Mouse (Mus musculus): ENCODE results near the gene Zbtb7b.

DNA sequence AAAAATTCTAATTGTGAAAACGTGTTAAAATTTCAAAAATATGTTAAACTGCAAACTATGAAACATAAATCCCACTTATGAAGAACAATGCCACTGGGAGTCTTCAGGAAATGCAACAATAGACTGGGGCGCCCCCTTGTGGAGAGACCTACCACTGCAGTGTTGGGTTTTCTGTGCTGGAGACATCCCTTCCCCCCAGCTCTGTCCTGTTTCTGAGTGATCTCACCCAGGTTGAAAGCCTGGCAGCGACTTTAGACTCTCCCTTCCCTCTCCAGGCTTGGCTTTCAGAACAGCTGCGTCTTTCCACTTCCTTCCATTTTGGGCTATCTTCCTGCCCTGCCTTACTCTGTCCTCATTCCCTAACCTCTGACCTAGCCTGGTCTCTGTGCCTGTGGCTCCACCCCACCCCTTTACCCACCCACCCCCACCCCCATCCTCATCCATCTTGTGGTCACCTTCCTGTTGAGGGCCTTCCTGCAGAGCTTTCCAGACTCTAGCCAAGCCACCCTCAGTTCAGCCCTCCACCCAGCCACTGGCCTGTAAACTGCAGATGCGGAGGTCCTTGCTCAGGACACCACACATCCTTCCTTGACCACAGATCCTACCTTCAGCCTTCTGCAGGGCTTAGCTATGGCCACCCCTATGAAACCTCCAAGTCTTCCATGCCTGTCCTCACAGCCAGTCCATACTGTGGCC lies 39.6 kb downstream of the Zbtb7b start:
- TF ChIP-seq CTCF (IDR thresholded peaks at IDR 0.05; ENCODE audit: low read depth, low read length) (peak; percentile 67), POLR2A (IDR thresholded peaks at IDR 0.05; ENCODE audit: borderline replicate concordance, low read depth, low read length) (no peak)

Measured in bone marrow macrophage, adult 2 months (primary cell).